9 mouse cellular contexts compared by ENCODE assay signal in genomic region chr5:72201600-72201999, GRCm38 (mm10). TPM values are rescaled to one million over a fixed set of nuclear protein-coding genes. Genes with fewer than 3 reads are reported as not detected.
DNase-seq lines count a peak whose midpoint lies in the region; ATAC-seq and TF ChIP-seq lines count a peak whose summit lies in the region.
"Had no signal": no experiment of that assay in that cellular context is flagged by ENCODE, and none has a peak within 500 bp of the region (broad histone marks: within the 10 kb centered on the region; RNA-seq: fewer than 3 reads in every experiment).

No protein-coding gene starts in this region.

- no peak for DNase-seq in layer of hippocampus, adult 2 months (ENCODE audit: low spot score in 2 of 2)
- no peak for DNase-seq in layer of hippocampus, postnatal 36 days
- DNase-seq in forebrain, embryonic 10.5 days (ENCODE audit: extremely low spot score, low spot score) = no peak
- peak; percentile 27 for DNase-seq in heart, postnatal 0 days (ENCODE audit: low spot score)
- peak; percentile 54 to 63 for DNase-seq in lung, adult 18-20 months
- DNase-seq in right cerebral cortex, adult 2 months (ENCODE audit: low spot score in 2 of 2) = no peak
- no peak for DNase-seq in left cerebral cortex, adult 11 months (ENCODE audit: low spot score)

- peaks cover 18% of the 10 kb centered on the region for H3K27me3 ChIP-seq in forebrain, embryonic 10.5 days (ENCODE audit: poor library complexity, severe bottlenecking)
- H3K27me3 ChIP-seq in heart, postnatal 0 days (ENCODE audit: control insufficient read depth, insufficient read depth, low read length) = no peaks in the 10 kb centered on the region

- no peaks in the 10 kb centered on the region for H3K9me3 ChIP-seq in forebrain, embryonic 10.5 days
- H3K9me3 ChIP-seq in heart, postnatal 0 days (replicated peaks; ENCODE audit: control insufficient read depth, low read length) = no peaks in the 10 kb centered on the region
- H3K9me3 ChIP-seq: G1E had no signal

- H3K27ac ChIP-seq in layer of hippocampus, adult 2 months = peak overlapping the region; percentile 18; the same call in 1 of the 2 replicates
- no peak overlapping the region for H3K27ac ChIP-seq in forebrain, embryonic 10.5 days
- no peak overlapping the region for H3K27ac ChIP-seq in heart, postnatal 0 days (ENCODE audit: low read depth)

- ATAC-seq in heart, postnatal 0 days (ENCODE audit: insufficient read depth, low read depth) = no peak
- no peak for ATAC-seq in granulocyte monocyte progenitor cell, adult 5-6 weeks (replicated peaks; ENCODE audit: poor library complexity, severe bottlenecking)

- no peak for TF ChIP-seq CTCF in layer of hippocampus, adult 2 months (conservative IDR thresholded peaks at IDR 0.05)
- no peak for TF ChIP-seq CTCF in heart, postnatal 0 days (IDR thresholded peaks at IDR 0.05; ENCODE audit: low read depth)

- no peak for TF ChIP-seq EP300 in heart, postnatal 0 days (IDR thresholded peaks at IDR 0.05; ENCODE audit: low read depth)

- peak overlapping the region; percentile 1; the same call in 1 of the 2 replicates for H3K4me2 ChIP-seq in heart, postnatal 0 days (ENCODE audit: low read depth, low read length)

- peak overlapping the region; percentile 25 for H3K4me3 ChIP-seq in layer of hippocampus, adult 2 months
- peak overlapping the region; percentile 26; the same call in 1 of the 2 replicates for H3K4me3 ChIP-seq in forebrain, embryonic 10.5 days
- H3K4me3 ChIP-seq in heart, postnatal 0 days (ENCODE audit: low read depth, low read length) = no peak overlapping the region

- H3K4me1 ChIP-seq in forebrain, embryonic 10.5 days = peaks cover 29% of the 10 kb centered on the region
- H3K4me1 ChIP-seq in heart, postnatal 0 days (ENCODE audit: control insufficient read depth, insufficient read depth) = peaks cover 16% of the 10 kb centered on the region

- no peaks in the 10 kb centered on the region for H3K36me3 ChIP-seq in forebrain, embryonic 10.5 days (replicated peaks)
- H3K36me3 ChIP-seq in heart, postnatal 0 days (replicated peaks; ENCODE audit: control insufficient read depth, insufficient read depth, low read length) = no peaks in the 10 kb centered on the region

- 6% methylated on average over 7 of the region's 7 CpGs for WGBS in forebrain, embryonic 10.5 days
- WGBS in heart, postnatal 0 days = 40% methylated on average over 7 of the region's 7 CpGs

- H3K9ac ChIP-seq in heart, postnatal 0 days (replicated peaks; ENCODE audit: low read depth, low read length) = no peak overlapping the region

RNA-seq across cellular contexts. Expression of gene Commd8, which starts 33.6 kb away (rescaled TPM):
- 100 to 1,000 TPM; 105 to 113 TPM for total RNA-seq in layer of hippocampus, adult 2 months (2021)
- total RNA-seq in layer of hippocampus, postnatal 36 days (2021) = 100 to 1,000 TPM; 114 to 115 TPM
- 153 and 161 TPM in 2 replicates for polyA plus RNA-seq in forebrain, embryonic 10.5 days (2016; fragmentation: Nextera tagmentation; extraction: Ambion mirVana)
- 15.0 and 15.1 TPM in 2 replicates for total RNA-seq in heart, postnatal 0 days (2014; rRNA removed; ENCODE audit: low replicate concordance)
- 80.7 and 86.8 TPM in 2 replicates for polyA plus RNA-seq in heart, postnatal 0 days (2015; fragmentation: Nextera tagmentation; extraction: Ambion mirVana)
- total RNA-seq in granulocyte monocyte progenitor cell, adult 5-6 weeks (2014; fragmentation: Nextera tagmentation) = 82.1 and 102 TPM in 2 replicates
- 69.2 and 82.3 TPM in 2 replicates for total RNA-seq in granulocyte monocyte progenitor cell, adult 5-6 weeks (2017)

Comparison
In these comparisons a context has a peak if more than half of its experiments do, and no peak if none do; other contexts are left out.
1. DNase-seq: peak in heart, postnatal 0 days (single experiment) and lung, adult 18-20 months (2 of 2); none in layer of hippocampus, adult 2 months (0 of 2), layer of hippocampus, postnatal 36 days (0 of 2), forebrain, embryonic 10.5 days (single experiment), right cerebral cortex, adult 2 months (0 of 2) and left cerebral cortex, adult 11 months (single experiment).